Comparison of ENCODE assay signal across 9 mouse cellular contexts in genomic region chr8:106633361-106634158, GRCm38 (mm10). TPM values are rescaled to one million over a fixed set of nuclear protein-coding genes. Genes with fewer than 3 reads are reported as not detected.
A peak's percentile ranks its signal among the peaks of the same experiment; 100 is the strongest.
DNase-seq lines count a peak whose midpoint lies in the region; ATAC-seq and TF ChIP-seq lines count a peak whose summit lies in the region.
"Had no signal": no experiment of that assay in that cellular context is flagged by ENCODE, and none has a peak within 500 bp of the region (broad histone marks: within the 10 kb centered on the region; RNA-seq: fewer than 3 reads in every experiment).

No protein-coding gene starts in this region.

- H3K4me2 ChIP-seq in intestine, postnatal 0 days (replicated peaks; ENCODE audit: low read depth) = peak overlapping the region; percentile 44
- peak overlapping the region; percentile 36; the same call in 1 of the 2 replicates for H3K4me2 ChIP-seq in liver, embryonic 13.5 days
- no peak overlapping the region for H3K4me2 ChIP-seq in midbrain, embryonic 14.5 days (ENCODE audit: low read length)
- H3K4me2 ChIP-seq: midbrain, embryonic 13.5 days had no signal

- H3K27ac ChIP-seq in intestine, postnatal 0 days (ENCODE audit: low read depth, low read length) = peak overlapping the region; percentile 50; the same call in 1 of the 2 replicates
- no peak overlapping the region for H3K27ac ChIP-seq in liver, embryonic 13.5 days
- no peak overlapping the region for H3K27ac ChIP-seq in thymus, adult 2 months (ENCODE audit: control insufficient read depth, insufficient read depth, low read length)
- H3K27ac ChIP-seq in midbrain, embryonic 14.5 days (replicated peaks; ENCODE audit: low read depth, low read length) = no peak overlapping the region
- H3K27ac ChIP-seq: midbrain, embryonic 13.5 days had no signal

- no peaks in the 10 kb centered on the region for H3K36me3 ChIP-seq in intestine, postnatal 0 days (ENCODE audit: control insufficient read depth, insufficient read depth)
- no peaks in the 10 kb centered on the region for H3K36me3 ChIP-seq in liver, embryonic 13.5 days
- no peaks in the 10 kb centered on the region for H3K36me3 ChIP-seq in thymus, adult 2 months (ENCODE audit: control insufficient read depth, insufficient read depth, low read length)
- no peaks in the 10 kb centered on the region for H3K36me3 ChIP-seq in midbrain, embryonic 14.5 days (ENCODE audit: control insufficient read depth, insufficient read depth, low read length)
- H3K36me3 ChIP-seq: midbrain, embryonic 13.5 days had no signal

- no peaks in the 10 kb centered on the region for H3K27me3 ChIP-seq in intestine, postnatal 0 days (replicated peaks; ENCODE audit: control insufficient read depth, insufficient read depth, low read length)
- no peaks in the 10 kb centered on the region for H3K27me3 ChIP-seq in liver, embryonic 13.5 days
- no peaks in the 10 kb centered on the region for H3K27me3 ChIP-seq in thymus, adult 2 months (ENCODE audit: control insufficient read depth, insufficient read depth, low read length)
- H3K27me3 ChIP-seq in midbrain, embryonic 14.5 days (ENCODE audit: control insufficient read depth, insufficient read depth, low read length) = no peaks in the 10 kb centered on the region

- no peaks in the 10 kb centered on the region for H3K9me3 ChIP-seq in intestine, postnatal 0 days (ENCODE audit: control insufficient read depth)
- H3K9me3 ChIP-seq in liver, embryonic 13.5 days (replicated peaks) = no peaks in the 10 kb centered on the region
- H3K9me3 ChIP-seq in midbrain, embryonic 14.5 days (ENCODE audit: control insufficient read depth, low read length) = no peaks in the 10 kb centered on the region
- H3K9me3 ChIP-seq: midbrain, embryonic 13.5 days had no signal

- no peak for TF ChIP-seq CTCF in intestine, postnatal 0 days (IDR thresholded peaks at IDR 0.05; ENCODE audit: low read depth)
- TF ChIP-seq CTCF in thymus, adult 2 months (IDR thresholded peaks at IDR 0.05; ENCODE audit: borderline replicate concordance, control insufficient read depth, extremely low read depth, insufficient read depth, low read length, poor library complexity) = no peak

- H3K9ac ChIP-seq in intestine, postnatal 0 days (ENCODE audit: low read depth, low read length) = no peak overlapping the region
- no peak overlapping the region for H3K9ac ChIP-seq in liver, embryonic 13.5 days
- H3K9ac ChIP-seq in midbrain, embryonic 14.5 days (replicated peaks; ENCODE audit: low read length) = no peak overlapping the region
- H3K9ac ChIP-seq: midbrain, embryonic 13.5 days had no signal

- ATAC-seq in intestine, postnatal 0 days = peak; percentile 86
- ATAC-seq in liver, embryonic 13.5 days (ENCODE audit: low read depth) = peak; percentile 79
- ATAC-seq in midbrain, embryonic 14.5 days (ENCODE audit: low FRiP score, low TSS enrichment) = no peak
- ATAC-seq: midbrain, embryonic 13.5 days had no signal

- 0 out of 2 replicates have a peak, but pooled peaks cover 5% of the 10 kb centered on the region for H3K4me1 ChIP-seq in intestine, postnatal 0 days (replicated peaks; ENCODE audit: control insufficient read depth, insufficient read depth, low read length)
- peaks cover 34% of the 10 kb centered on the region for H3K4me1 ChIP-seq in liver, embryonic 13.5 days (replicated peaks)
- H3K4me1 ChIP-seq in thymus, adult 2 months (replicated peaks; ENCODE audit: control insufficient read depth, insufficient read depth, low read length) = peaks cover 13% of the 10 kb centered on the region
- H3K4me1 ChIP-seq in midbrain, embryonic 14.5 days (ENCODE audit: control insufficient read depth, insufficient read depth, low read length) = 0 out of 2 replicates have a peak, but pooled peaks cover 8% of the 10 kb centered on the region

- peak; percentile 23 for DNase-seq in adrenal gland, postnatal 10 days
- DNase-seq in adrenal gland, postnatal 14 days = no peak
- DNase-seq in liver, embryonic 13.5 days = no peak
- DNase-seq in thymus, adult 2 months = peak; percentile 80
- DNase-seq in cerebellum, postnatal 14 days = no peak
- no peak for DNase-seq in midbrain, embryonic 14.5 days
- no peak for DNase-seq in gastrocnemius, postnatal 14 days

- TF ChIP-seq POLR2A in thymus, adult 2 months (IDR thresholded peaks at IDR 0.05; ENCODE audit: control insufficient read depth, extremely low read depth, insufficient read depth, low read length, poor library complexity) = no peak

- WGBS in intestine, postnatal 0 days = 45% methylated on average over 17 of the region's 17 CpGs
- 32% methylated on average over 17 of the region's 17 CpGs for WGBS in liver, embryonic 13.5 days (ENCODE audit: insufficient replicate concordance)
- 36% methylated on average over 17 of the region's 17 CpGs for WGBS in thymus, adult 2 months
- 72% methylated on average over 17 of the region's 17 CpGs for WGBS in midbrain, embryonic 14.5 days

- H3K4me3 ChIP-seq in intestine, postnatal 0 days (ENCODE audit: low read depth, low read length) = no peak overlapping the region
- H3K4me3 ChIP-seq in liver, embryonic 13.5 days (replicated peaks) = no peak overlapping the region
- peak overlapping the region; percentile 36 for H3K4me3 ChIP-seq in thymus, adult 2 months (ENCODE audit: control insufficient read depth, insufficient read depth, low read length)
- H3K4me3 ChIP-seq in midbrain, embryonic 14.5 days (replicated peaks; ENCODE audit: low read depth, low read length) = no peak overlapping the region
- H3K4me3 ChIP-seq: midbrain, embryonic 13.5 days had no signal

- intact Hi-C loops in gastrocnemius, postnatal 14 days (cut with DNase I; ENCODE audit: low total_unique reads) = no loop called here

RNA-seq across cellular contexts. Expression of gene Cdh1, which starts 30.4 kb away (rescaled TPM):
- total RNA-seq in adrenal gland, postnatal 10 days (2021) = 1 to 10 TPM; 4.1 to 8.1 TPM
- total RNA-seq in adrenal gland, postnatal 14 days (2021) = 0.56 and 5.2 TPM in 2 replicates
- 82.1 and 88.1 TPM in 2 replicates for polyA plus RNA-seq in intestine, postnatal 0 days (2015; fragmentation: Nextera tagmentation; extraction: Ambion mirVana)
- polyA plus RNA-seq in liver, embryonic 13.5 days (2015; fragmentation: Nextera tagmentation; extraction: Ambion mirVana) = 12.1 and 17.3 TPM in 2 replicates
- 23.5 TPM in 2 replicates for polyA plus RNA-seq in thymus, adult 2 months (2012; rRNA removed)
- polyA plus RNA-seq in midbrain, embryonic 14.5 days (2014; fragmentation: Nextera tagmentation; extraction: Ambion mirVana) = 0.26 and 1.9 TPM in 2 replicates
- total RNA-seq in gastrocnemius, postnatal 14 days (2021) = 1 to 10 TPM in 1 of 2 experiments, under 1 TPM in 1; 0.55 to 1.4 TPM

RNA-seq across cellular contexts. Expression of gene Tango6, which starts 49.3 kb away (rescaled TPM):
- 10 to 100 TPM in 1 of 2 experiments, 1 to 10 TPM in 1; 7.9 to 10.7 TPM for total RNA-seq in adrenal gland, postnatal 10 days (2021)
- 8.4 and 9.7 TPM in 2 replicates for total RNA-seq in adrenal gland, postnatal 14 days (2021)
- 1.7 and 1.9 TPM in 2 replicates for polyA plus RNA-seq in intestine, postnatal 0 days (2015; fragmentation: Nextera tagmentation; extraction: Ambion mirVana)
- polyA plus RNA-seq in liver, embryonic 13.5 days (2015; fragmentation: Nextera tagmentation; extraction: Ambion mirVana) = 3.8 and 4.5 TPM in 2 replicates
- polyA plus RNA-seq in thymus, adult 2 months (2012; rRNA removed) = 6.4 and 6.9 TPM in 2 replicates
- polyA plus RNA-seq in midbrain, embryonic 14.5 days (2014; fragmentation: Nextera tagmentation; extraction: Ambion mirVana) = 3.7 and 5.6 TPM in 2 replicates
- 1 to 10 TPM; 8.0 to 8.1 TPM for total RNA-seq in gastrocnemius, postnatal 14 days (2021)

Comparison
In these comparisons a context has a peak if more than half of its experiments do, and no peak if none do; other contexts are left out.
1. DNase-seq: peak in adrenal gland, postnatal 10 days (single experiment) and thymus, adult 2 months (single experiment); none in adrenal gland, postnatal 14 days (single experiment), liver, embryonic 13.5 days (single experiment), cerebellum, postnatal 14 days (0 of 2), midbrain, embryonic 14.5 days (single experiment) and gastrocnemius, postnatal 14 days (single experiment).